Mouse (Mus musculus) intestine, embryonic 16.5 days (tissue): Measurements from ENCODE around the gene Krtap14. TPM values are rescaled to one million over a fixed set of nuclear protein-coding genes. Genes with fewer than 3 reads are reported as not detected.

Source experiments
- ATAC-seq: fragments of 200-750 bp; cut with Nextera tagmentation; 2 replicates; pipeline ENCODE4 v1.8.0; 2017; ENCODE audit warnings: moderate TSS enrichment, moderate library complexity
- H3K27ac ChIP-seq: fragments of 300-500 bp; sonication (generic); 2 replicates; pipeline ENCODE4 v1.5.1; 2014; ENCODE audit warnings: mild to moderate bottlenecking, low read length
- H3K27me3 ChIP-seq: fragments of 300-500 bp; sonication (generic); replicated peaks from 2 replicates; pipeline ENCODE4 v1.6.1; 2014; ENCODE audit warnings: low read length, control low read depth, mixed read lengths; ENCODE audit not compliant: control insufficient read depth, insufficient read depth
- H3K36me3 ChIP-seq: fragments of 300-500 bp; sonication (generic); 2 replicates; pipeline ENCODE4 v1.6.1; 2014; ENCODE audit warnings: low read length, control low read depth; ENCODE audit not compliant: control insufficient read depth, insufficient read depth
- H3K4me1 ChIP-seq: fragments of 300-500 bp; sonication (generic); 2 replicates; pipeline ENCODE4 v1.6.1; 2014; ENCODE audit warnings: low read length, control low read depth, mixed read lengths; ENCODE audit not compliant: control insufficient read depth, insufficient read depth
- H3K4me2 ChIP-seq: fragments of 300-500 bp; sonication (generic); 2 replicates; pipeline ENCODE4 v1.6.1; 2014; ENCODE audit warnings: low read depth, low read length, control low read depth
- H3K4me3 ChIP-seq: fragments of 300-500 bp; sonication (generic); 2 replicates; pipeline ENCODE4 v1.5.1; 2014; ENCODE audit warnings: mild to moderate bottlenecking, low read length
- H3K9ac ChIP-seq: fragments of 300-500 bp; sonication (generic); 2 replicates; pipeline ENCODE4 v1.6.1; 2014; ENCODE audit warnings: low read depth, low read length
- H3K9me3 ChIP-seq: fragments of 300-500 bp; sonication (generic); 2 replicates; pipeline ENCODE4 v1.6.1; 2016; ENCODE audit warnings: low read length, control low read depth; ENCODE audit not compliant: control insufficient read depth
- WGBS: fragments of 180-500 bp; shearing (Covaris S2); extraction: QIAGEN DNeasy Blood & Tissue Kit; methylation state at CpG from one replicate; pipeline ENCODE4 v1.1.7; 2014; 5-methylcytosine and 5-hydroxymethylcytosine counted together
- polyA plus RNA-seq: library from polyadenylated mRNA; unstranded; fragments of >200 nt; fragmentation: Nextera tagmentation; extraction: Ambion mirVana; gene quantifications from 2 replicates; pipeline ENCODE4 v1.2.1, GENCODE M21; 2015

The Krtap14 gene
- polyA plus RNA-seq, 1 experiment from 2014 or later: not detected

DNA sequence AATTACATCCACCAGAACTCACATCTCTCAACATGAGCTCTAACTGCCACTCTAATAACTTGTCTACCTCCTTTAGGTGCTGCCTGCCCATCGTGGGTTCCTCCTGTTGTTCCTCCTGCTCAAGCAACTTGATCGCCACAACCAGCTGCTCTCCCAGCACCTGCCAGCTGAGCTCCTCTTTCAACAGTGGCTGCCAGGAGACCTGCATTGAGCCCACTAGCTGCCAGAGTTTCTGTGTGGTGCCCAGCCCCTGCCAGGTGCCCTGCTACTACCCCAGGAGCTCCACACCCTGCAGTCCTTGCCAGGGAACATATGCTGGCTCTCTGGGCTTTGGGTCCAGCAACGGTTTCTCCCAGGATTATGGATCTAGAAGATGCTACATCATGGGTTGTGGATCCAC, 5.9 kb downstream of the Krtap14 start, which contains the start of gene Krtap15:
TSS of gene Krtap15 (plus strand) at position 150 of the 400 bp plus-strand sequence.
- ATAC-seq: no peak
- Histone ChIP-seq H3K4me2 (no peak within 1 kb of the TSS), H3K9ac (no peak within 1 kb of the TSS), H3K4me3 (no peak within 1 kb of the TSS), H3K27ac (no peak within 1 kb of the TSS), H3K4me1 (no peaks in the 10 kb centered on the region), H3K9me3 (no peaks in the 10 kb centered on the region), H3K36me3 (no peaks in the 10 kb centered on the region), H3K27me3 (no peaks in the 10 kb centered on the region)
- 82% methylated on average over 3 of the region's 3 CpGs for WGBS

- no peaks in the 10 kb centered on the region for H3K9me3 ChIP-seq
- no peaks in the 10 kb centered on the region for H3K27me3 ChIP-seq
- WGBS: 78% methylated on average over 2 of the region's 2 CpGs
- H3K4me3 ChIP-seq: no peak within 1 kb of the TSS
- no peaks in the 10 kb centered on the region for H3K36me3 ChIP-seq
- H3K4me1 ChIP-seq: no peaks in the 10 kb centered on the region
- no peak within 1 kb of the TSS for H3K9ac ChIP-seq
- no peak for ATAC-seq
- no peak within 1 kb of the TSS for H3K4me2 ChIP-seq
- no peak within 1 kb of the TSS for H3K27ac ChIP-seq
Observed at GRCm38 (mm10) chr16:88811827-88812226, 14.1 kb downstream of the Krtap14 start, which contains the start of gene Gm20741. TSS of gene Gm20741 (minus strand) at chr16:88812220.

GRCm38 (mm10) chr16:88786786-88787185, 39.2 kb downstream of the Krtap14 start:
- Histone ChIP-seq H3K36me3 (no peaks in the 10 kb centered on the region), H3K9me3 (no peaks in the 10 kb centered on the region), H3K4me3 (no peak overlapping the region), H3K4me2 (no peak overlapping the region), H3K27ac (no peak overlapping the region), H3K27me3 (no peaks in the 10 kb centered on the region), H3K9ac (no peak overlapping the region), H3K4me1 (no peaks in the 10 kb centered on the region)
- no peak for ATAC-seq
- WGBS: 82% methylated on average over 2 of the region's 2 CpGs

DNA sequence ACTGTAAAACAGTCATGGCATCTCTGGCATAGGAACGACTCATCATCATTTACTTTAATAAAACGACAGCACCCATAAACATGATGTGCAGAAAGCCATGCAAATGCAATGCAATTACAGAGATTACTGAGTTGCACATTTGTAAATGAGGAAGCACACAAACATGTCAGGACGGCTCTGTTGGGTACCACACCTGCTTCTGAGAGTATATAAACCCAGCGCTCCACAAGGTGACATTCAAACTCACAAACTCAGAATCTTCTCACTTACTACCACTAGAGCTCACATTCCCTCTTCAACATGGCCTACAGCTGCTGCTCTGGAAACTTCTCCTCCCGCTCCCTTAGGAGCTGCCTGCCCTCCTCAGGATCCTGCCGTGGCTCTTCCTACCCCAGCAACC, 48.3 kb downstream of the Krtap14 start, which contains the start of gene Gm5965:
TSS of gene Gm5965 (plus strand) at position 301 of the 400 bp plus-strand sequence.
- no peak within 1 kb of the TSS for H3K9ac ChIP-seq
- no peaks in the 10 kb centered on the region for H3K4me1 ChIP-seq
- no peak within 1 kb of the TSS for H3K27ac ChIP-seq
- H3K27me3 ChIP-seq: no peaks in the 10 kb centered on the region
- no peaks in the 10 kb centered on the region for H3K36me3 ChIP-seq
- no peaks in the 10 kb centered on the region for H3K9me3 ChIP-seq
- ATAC-seq: no peak
- H3K4me2 ChIP-seq: no peak within 1 kb of the TSS
- H3K4me3 ChIP-seq: no peak within 1 kb of the TSS
- WGBS: 88% methylated on average over 5 of the region's 6 CpGs

- H3K27me3 ChIP-seq: no peaks in the 10 kb centered on the region
- H3K27ac ChIP-seq: no peak within 1 kb of the TSS
- no peak for ATAC-seq
- H3K9me3 ChIP-seq: no peaks in the 10 kb centered on the region
- WGBS: 85% methylated on average over 2 of the region's 2 CpGs
- no peak within 1 kb of the TSS for H3K4me2 ChIP-seq
- no peak within 1 kb of the TSS for H3K4me3 ChIP-seq
- H3K9ac ChIP-seq: no peak within 1 kb of the TSS
- no peaks in the 10 kb centered on the region for H3K4me1 ChIP-seq
- H3K36me3 ChIP-seq: no peaks in the 10 kb centered on the region
Observed at GRCm38 (mm10) chr16:88774106-88774505, 51.8 kb downstream of the Krtap14 start, which contains the start of gene 2310057N15Rik. TSS of gene 2310057N15Rik (minus strand) at chr16:88774206.

Other genes with a start within 250 kb of the Krtap14 start
- not detected in 2 replicates for gene Krtap24-1, start 213.9 kb downstream of the Krtap14 start, polyA plus RNA-seq
- not detected in 2 replicates for gene 2310079G19Rik, start 198.5 kb downstream of the Krtap14 start, polyA plus RNA-seq
- 0.28 TPM in 1 of 2 replicates, not detected in the other for gene Krtap26-1, start 178.3 kb downstream of the Krtap14 start, polyA plus RNA-seq
- gene Krtap27-1, start 154.5 kb downstream of the Krtap14 start, polyA plus RNA-seq: not detected in 2 replicates
- not detected in 2 replicates for gene 2310061N02Rik, start 118.2 kb downstream of the Krtap14 start, polyA plus RNA-seq
- not detected in 2 replicates for gene Krtap13-1, start 97.3 kb downstream of the Krtap14 start, polyA plus RNA-seq
- gene Krtap13, start 74.5 kb downstream of the Krtap14 start, polyA plus RNA-seq: 0.21 TPM in 1 of 2 replicates, not detected in the other
- gene 2310034C09Rik, start 67.3 kb downstream of the Krtap14 start, polyA plus RNA-seq: 0.34 TPM in 1 of 2 replicates, not detected in the other
- gene 2310057N15Rik, start 51.9 kb downstream of the Krtap14 start, polyA plus RNA-seq: not detected in 2 replicates
- gene Gm5965, start 48.2 kb downstream of the Krtap14 start, polyA plus RNA-seq: not detected in 2 replicates
- not detected in 2 replicates for gene Gm20741, start 13.9 kb downstream of the Krtap14 start, polyA plus RNA-seq
- gene Krtap15, start 5.9 kb downstream of the Krtap14 start, polyA plus RNA-seq: not detected in 2 replicates
- not detected in 2 replicates for gene Krtap19-1, start 43.3 kb upstream of the Krtap14 start, polyA plus RNA-seq
- not detected in 2 replicates for gene Krtap19-2, start 48.1 kb upstream of the Krtap14 start, polyA plus RNA-seq
- not detected in 2 replicates for gene Krtap19-3, start 51.9 kb upstream of the Krtap14 start, polyA plus RNA-seq
- gene Krtap19-4, start 58.9 kb upstream of the Krtap14 start, polyA plus RNA-seq: not detected in 2 replicates
- not detected in 2 replicates for gene Krtap19-5, start 70.3 kb upstream of the Krtap14 start, polyA plus RNA-seq
- not detected in 2 replicates for gene Krtap19-9b, start 106.1 kb upstream of the Krtap14 start, polyA plus RNA-seq
- not detected in 2 replicates for gene Krtap16-3, start 136.7 kb upstream of the Krtap14 start, polyA plus RNA-seq
- not detected in 2 replicates for gene Krtap22-2, start 184.6 kb upstream of the Krtap14 start, polyA plus RNA-seq
- not detected in 2 replicates for gene Gm10229, start 189.1 kb upstream of the Krtap14 start, polyA plus RNA-seq
- not detected in 2 replicates for gene Krtap6-1, start 205.6 kb upstream of the Krtap14 start, polyA plus RNA-seq
- not detected in 2 replicates for gene Gm10228, start 215.3 kb upstream of the Krtap14 start, polyA plus RNA-seq
- gene Krtap6-5, start 221.7 kb upstream of the Krtap14 start, polyA plus RNA-seq: not detected in 2 replicates
- gene 1110025L11Rik, start 237.9 kb upstream of the Krtap14 start, polyA plus RNA-seq: not detected in 2 replicates